Mouse (Mus musculus) limb, embryonic 10.5 days (tissue): ENCODE results near the gene Scrn3. TPM values are rescaled to one million over a fixed set of nuclear protein-coding genes. Genes with fewer than 3 reads are reported as not detected.

Experiments
- DNase-seq: peaks from one replicate; pipeline ENCODE4 v3.0.0-alpha.2; 2017; ENCODE audit warnings: low spot score
- H3K27ac ChIP-seq: fragments of 300-500 bp; sonication (generic); 2 replicates; pipeline ENCODE4 v1.5.1; 2016; ENCODE audit warnings: mild to moderate bottlenecking
- H3K27me3 ChIP-seq: fragments of 300-500 bp; sonication (generic); 2 replicates; pipeline ENCODE4 v1.6.1; 2016; ENCODE audit warnings: low read depth, mild to moderate bottlenecking; ENCODE audit not compliant: poor library complexity, severe bottlenecking
- H3K36me3 ChIP-seq: fragments of 300-500 bp; sonication (generic); 2 replicates; pipeline ENCODE4 v1.6.1; 2016; ENCODE audit warnings: mild to moderate bottlenecking, moderate library complexity
- H3K4me1 ChIP-seq: fragments of 300-500 bp; sonication (generic); 2 replicates; pipeline ENCODE4 v1.6.1; 2016
- H3K4me3 ChIP-seq: fragments of 300-500 bp; sonication (generic); 2 replicates; pipeline ENCODE4 v1.5.1; 2016; ENCODE audit warnings: mild to moderate bottlenecking, moderate library complexity
- H3K9me3 ChIP-seq: fragments of 300-500 bp; sonication (generic); replicated peaks from 2 replicates; pipeline ENCODE4 v1.6.1; 2016; ENCODE audit warnings: mild to moderate bottlenecking
- WGBS: fragments of 180-500 bp; shearing (Covaris S2); methylation state at CpG from one replicate; pipeline ENCODE4 v1.1.7; 2016; 5-methylcytosine and 5-hydroxymethylcytosine counted together
- polyA plus RNA-seq: library from polyadenylated mRNA; unstranded; fragments of >200 nt; fragmentation: Nextera tagmentation; extraction: Ambion mirVana; gene quantifications from 2 replicates; pipeline ENCODE4 v1.2.1, GENCODE M21; 2016

Gene Scrn3
- polyA plus RNA-seq, 1 experiment from 2014 or later = 16.5 TPM

DNA sequence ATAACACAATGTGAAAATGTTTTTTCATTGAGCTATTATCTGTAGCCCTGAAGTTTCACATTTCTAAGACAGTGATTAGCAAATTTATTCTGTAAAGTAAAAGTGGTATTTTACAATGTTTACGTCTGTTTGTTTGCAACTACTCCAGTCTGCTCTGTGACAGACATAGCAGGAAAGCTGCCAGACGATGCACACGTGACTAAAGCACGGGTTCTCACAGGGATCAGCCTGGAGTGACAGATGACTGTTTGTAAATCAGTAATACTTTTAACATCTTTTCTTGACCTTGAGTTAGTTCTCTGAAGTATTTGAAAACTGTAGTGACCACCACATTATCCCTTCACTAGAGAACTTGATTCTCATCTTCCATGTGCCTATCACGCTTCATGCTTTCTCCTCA, 7.9 kb upstream of the Scrn3 start:
- no peak for DNase-seq
- Histone ChIP-seq H3K27me3 (no peaks in the 10 kb centered on the region), H3K36me3 (peaks cover 74% of the 10 kb centered on the region), H3K4me1 (no peaks in the 10 kb centered on the region), H3K4me3 (no peak overlapping the region), H3K27ac (no peak overlapping the region), H3K9me3 (no peaks in the 10 kb centered on the region)
- 93% methylated on average over 5 of the region's 5 CpGs for WGBS

DNA sequence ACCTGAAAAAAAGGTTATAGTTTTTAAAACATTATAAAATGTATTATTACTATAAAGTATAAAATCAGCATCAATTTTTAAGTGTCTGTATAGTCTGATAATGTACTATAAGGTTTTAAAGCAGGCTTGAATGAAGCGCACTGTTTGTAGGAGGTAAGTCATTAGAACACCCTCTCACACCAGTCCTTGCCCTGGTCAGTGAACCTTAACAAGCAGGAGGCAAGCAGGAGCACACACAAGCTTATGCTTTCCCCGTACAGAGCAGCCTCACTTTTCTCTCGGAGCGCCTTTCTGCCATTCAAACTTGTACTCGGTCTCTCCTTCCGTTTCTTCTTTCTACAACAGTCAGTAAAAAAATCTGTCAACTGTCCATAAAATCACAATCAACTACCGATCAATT, 6.4 kb upstream of the Scrn3 start:
- no peaks in the 10 kb centered on the region for H3K4me1 ChIP-seq
- no peaks in the 10 kb centered on the region for H3K9me3 ChIP-seq
- no peak overlapping the region for H3K4me3 ChIP-seq
- WGBS = 94% methylated on average over 7 of the region's 7 CpGs
- no peaks in the 10 kb centered on the region for H3K27me3 ChIP-seq
- no peak overlapping the region for H3K27ac ChIP-seq
- H3K36me3 ChIP-seq = peaks cover 76% of the 10 kb centered on the region
- no peak for DNase-seq

DNA sequence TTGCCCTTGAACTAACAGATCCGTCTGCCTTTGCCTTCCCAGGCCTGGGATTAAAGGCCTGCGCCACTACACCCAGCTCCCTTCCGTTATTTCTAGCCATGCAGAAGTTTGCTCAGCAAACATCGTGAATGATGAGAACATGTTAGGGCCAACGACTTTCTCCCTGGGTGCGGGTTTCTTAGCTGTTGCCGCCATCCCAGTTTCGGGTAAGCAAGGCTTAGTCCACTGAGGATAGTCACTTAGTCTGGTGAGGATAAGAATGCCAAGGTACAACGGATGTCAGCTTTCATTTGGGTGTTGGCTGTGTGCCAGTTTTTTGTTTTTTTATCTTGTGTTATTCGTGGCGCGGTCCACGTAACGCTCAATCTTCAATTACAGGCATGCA, 708 bp downstream of the Scrn3 start:
- 51% methylated on average over 14 of the region's 14 CpGs for WGBS
- Histone ChIP-seq H3K4me1 (peaks cover 8% of the 10 kb centered on the region), H3K27ac (peak overlapping the region; percentile 74; the same call in 1 of the 2 replicates), H3K27me3 (no peaks in the 10 kb centered on the region), H3K36me3 (peaks cover 26% of the 10 kb centered on the region), H3K4me3 (peak overlapping the region; percentile 76), H3K9me3 (no peaks in the 10 kb centered on the region)
- DNase-seq = peak; percentile 43

DNA sequence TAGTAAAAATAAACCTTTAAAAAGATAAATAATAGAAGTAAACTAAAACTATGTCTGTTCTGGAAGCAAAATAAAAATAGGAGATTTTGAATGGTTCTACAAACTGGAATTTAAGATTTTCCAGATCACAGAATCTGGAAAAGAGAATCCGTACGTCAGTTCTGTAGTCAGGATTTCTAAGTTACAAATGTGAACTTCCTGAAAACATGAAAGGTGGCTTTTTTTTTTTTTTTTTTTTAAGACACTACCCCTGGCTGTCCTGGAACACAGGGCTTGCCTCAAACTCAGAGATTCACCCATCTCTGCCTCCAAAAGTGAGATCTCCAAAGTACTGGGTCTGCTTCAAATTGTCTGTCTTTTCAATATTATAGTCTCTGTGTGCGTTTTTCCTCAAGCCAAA, 1.9 kb downstream of the Scrn3 start:
- H3K27me3 ChIP-seq = no peaks in the 10 kb centered on the region
- no peak overlapping the region for H3K4me3 ChIP-seq
- H3K27ac ChIP-seq = no peak overlapping the region
- no peaks in the 10 kb centered on the region for H3K9me3 ChIP-seq
- DNase-seq = no peak
- 91% methylated on average over 3 of the region's 3 CpGs for WGBS
- peaks cover 19% of the 10 kb centered on the region for H3K36me3 ChIP-seq
- H3K4me1 ChIP-seq = peaks cover 8% of the 10 kb centered on the region

DNA sequence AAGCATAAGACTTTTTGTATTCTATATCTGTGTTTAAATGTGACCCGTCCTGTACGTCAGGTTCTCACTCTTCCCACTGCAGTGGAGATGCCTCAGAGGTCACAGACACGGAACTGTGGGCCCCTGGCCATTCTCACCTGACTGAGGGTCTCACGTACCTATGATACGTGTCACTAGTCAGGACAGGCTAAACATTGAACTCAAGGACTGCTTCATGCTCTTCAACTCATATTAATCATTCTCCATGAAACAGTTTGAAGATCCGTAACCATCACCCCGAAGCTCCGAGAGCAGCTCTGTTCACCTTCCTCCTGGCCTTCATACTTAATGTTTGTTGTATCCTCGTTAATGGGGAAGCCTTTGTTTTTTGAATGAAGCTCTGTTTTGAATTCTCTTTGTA, 5.0 kb downstream of the Scrn3 start:
- DNase-seq = no peak
- no peak overlapping the region for H3K27ac ChIP-seq
- no peaks in the 10 kb centered on the region for H3K9me3 ChIP-seq
- peaks cover 9% of the 10 kb centered on the region for H3K36me3 ChIP-seq
- 94% methylated on average over 9 of the region's 9 CpGs for WGBS
- H3K27me3 ChIP-seq = no peaks in the 10 kb centered on the region
- no peak overlapping the region for H3K4me3 ChIP-seq
- H3K4me1 ChIP-seq = peaks cover 5% of the 10 kb centered on the region; the same call in 1 of the 2 replicates

DNA sequence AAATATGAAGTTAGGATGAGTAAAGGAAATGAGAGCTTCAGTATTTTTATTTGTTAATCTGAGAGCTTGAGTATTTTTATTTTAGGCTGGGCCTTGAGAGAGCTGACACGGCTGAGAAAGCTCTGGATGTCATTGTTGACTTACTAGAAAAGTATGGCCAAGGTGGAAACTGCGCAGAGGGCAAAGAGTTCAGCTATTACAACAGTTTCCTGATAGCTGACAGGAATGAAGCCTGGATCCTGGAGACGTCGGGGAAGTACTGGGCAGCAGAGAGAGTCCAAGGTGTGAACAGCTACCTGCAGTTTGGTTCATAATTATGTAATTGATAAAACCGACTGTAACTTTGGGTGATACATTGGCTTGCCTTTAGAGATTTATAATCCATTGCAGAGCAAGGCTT, 6.8 kb downstream of the Scrn3 start:
- H3K36me3 ChIP-seq = peaks cover 9% of the 10 kb centered on the region
- 90% methylated on average over 5 of the region's 5 CpGs for WGBS
- peaks cover 7% of the 10 kb centered on the region; the same call in 1 of the 2 replicates for H3K4me1 ChIP-seq
- no peaks in the 10 kb centered on the region for H3K27me3 ChIP-seq
- no peak for DNase-seq
- no peak overlapping the region for H3K4me3 ChIP-seq
- H3K9me3 ChIP-seq = no peaks in the 10 kb centered on the region
- H3K27ac ChIP-seq = no peak overlapping the region

DNA sequence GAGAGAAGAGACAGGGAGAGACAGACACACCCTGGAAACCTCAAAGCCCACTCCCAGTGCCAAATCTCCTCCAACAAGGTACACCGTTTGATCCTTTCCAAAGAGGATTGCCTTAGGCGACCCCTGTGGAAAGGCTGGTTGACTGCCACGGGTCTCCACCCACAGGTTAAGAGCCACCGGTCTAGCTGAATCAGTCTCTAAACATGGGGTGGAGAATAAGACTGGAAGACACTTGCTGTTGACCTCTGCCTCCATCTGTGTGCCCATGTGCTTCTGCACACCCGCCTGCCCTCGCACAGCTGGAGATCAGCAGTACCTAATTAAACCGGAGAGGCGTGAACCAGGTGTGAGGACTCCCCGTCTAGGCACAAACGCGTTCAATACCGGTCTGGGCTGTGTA, 10.6 kb downstream of the Scrn3 start:
- peaks cover 4% of the 10 kb centered on the region for H3K36me3 ChIP-seq
- DNase-seq = no peak
- WGBS = 74% methylated on average over 12 of the region's 12 CpGs

DNA sequence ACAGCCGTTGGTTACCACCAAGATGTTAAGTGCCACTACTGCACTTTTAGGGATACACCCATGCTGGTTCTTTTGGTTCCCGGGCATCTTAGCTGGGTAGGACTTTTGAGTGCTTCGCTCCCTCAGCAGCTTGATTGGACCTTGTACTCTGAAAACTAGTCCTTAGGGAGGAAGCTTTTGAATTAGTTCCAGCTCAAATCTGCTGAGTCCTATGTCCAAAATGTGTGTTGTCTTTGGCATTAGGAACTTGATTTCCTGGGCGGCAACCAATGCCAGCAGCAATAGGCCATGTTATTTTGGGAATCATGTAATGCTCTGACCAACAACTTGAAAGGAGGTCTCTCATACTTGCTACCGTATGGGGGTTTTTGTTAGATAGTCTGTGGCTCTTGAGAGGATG, 13.5 kb downstream of the Scrn3 start:
- Histone ChIP-seq H3K36me3 (no peaks in the 10 kb centered on the region), H3K4me1 (peaks cover 7% of the 10 kb centered on the region; the same call in 1 of the 2 replicates), H3K4me3 (no peak overlapping the region), H3K9me3 (no peaks in the 10 kb centered on the region), H3K27me3 (no peaks in the 10 kb centered on the region), H3K27ac (no peak overlapping the region)
- WGBS = 87% methylated on average over 5 of the region's 5 CpGs
- no peak for DNase-seq

More for the DNA sequence above, 10.6 kb downstream of the Scrn3 start:
- Histone ChIP-seq H3K9me3 (no peaks in the 10 kb centered on the region), H3K4me3 (no peak overlapping the region), H3K4me1 (peaks cover 7% of the 10 kb centered on the region; the same call in 1 of the 2 replicates), H3K27ac (no peak overlapping the region), H3K27me3 (no peaks in the 10 kb centered on the region)

DNA sequence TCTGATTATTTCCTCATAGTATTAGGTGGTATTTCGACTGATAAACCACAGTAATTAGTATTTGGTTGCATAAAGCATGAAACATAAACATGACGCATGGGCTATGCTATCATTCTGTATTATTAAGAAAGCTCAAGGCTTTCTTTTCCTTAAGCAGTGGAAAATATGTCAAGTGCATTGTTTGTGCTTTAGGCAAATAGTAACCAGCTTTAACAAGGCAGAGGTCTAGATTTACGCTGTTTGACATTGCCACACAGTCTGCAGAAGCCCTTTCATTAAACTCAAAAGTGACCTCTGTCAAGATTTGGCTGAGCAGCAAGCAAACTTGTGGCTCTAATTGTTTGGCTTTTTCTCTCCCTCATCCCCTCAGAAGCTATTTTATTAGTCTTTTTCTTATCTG, 23.5 kb downstream of the Scrn3 start:
- Histone ChIP-seq H3K27me3 (no peaks in the 10 kb centered on the region), H3K27ac (no peak overlapping the region), H3K36me3 (no peaks in the 10 kb centered on the region), H3K4me1 (no peaks in the 10 kb centered on the region), H3K9me3 (no peaks in the 10 kb centered on the region), H3K4me3 (no peak overlapping the region)
- 91% methylated on average over 3 of the region's 3 CpGs for WGBS
- DNase-seq = no peak

DNA sequence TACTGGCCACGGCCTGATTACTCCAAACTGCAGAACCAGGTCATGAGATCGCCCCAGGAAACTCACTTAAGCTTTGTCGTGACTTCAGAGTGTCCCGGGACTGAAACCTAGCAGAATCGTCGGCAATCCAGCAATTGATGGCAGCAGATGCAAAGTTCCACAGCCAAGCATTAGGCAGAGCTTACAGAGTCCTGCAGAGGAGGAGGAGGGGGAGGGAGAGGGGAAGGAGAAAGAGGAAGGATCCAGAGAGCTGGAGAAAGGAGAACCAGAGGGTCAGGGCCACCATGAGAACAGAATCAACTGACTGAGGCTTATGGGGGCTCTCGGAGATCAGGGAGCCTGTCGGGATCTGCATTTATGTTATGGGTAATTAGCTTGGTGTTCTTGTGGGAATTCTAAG, 26.0 kb downstream of the Scrn3 start:
- DNase-seq = no peak
- no peak overlapping the region for H3K27ac ChIP-seq
- no peaks in the 10 kb centered on the region for H3K36me3 ChIP-seq
- H3K4me1 ChIP-seq = no peaks in the 10 kb centered on the region
- H3K4me3 ChIP-seq = no peak overlapping the region
- no peaks in the 10 kb centered on the region for H3K9me3 ChIP-seq
- H3K27me3 ChIP-seq = no peaks in the 10 kb centered on the region
- 70% methylated on average over 8 of the region's 8 CpGs for WGBS

DNA sequence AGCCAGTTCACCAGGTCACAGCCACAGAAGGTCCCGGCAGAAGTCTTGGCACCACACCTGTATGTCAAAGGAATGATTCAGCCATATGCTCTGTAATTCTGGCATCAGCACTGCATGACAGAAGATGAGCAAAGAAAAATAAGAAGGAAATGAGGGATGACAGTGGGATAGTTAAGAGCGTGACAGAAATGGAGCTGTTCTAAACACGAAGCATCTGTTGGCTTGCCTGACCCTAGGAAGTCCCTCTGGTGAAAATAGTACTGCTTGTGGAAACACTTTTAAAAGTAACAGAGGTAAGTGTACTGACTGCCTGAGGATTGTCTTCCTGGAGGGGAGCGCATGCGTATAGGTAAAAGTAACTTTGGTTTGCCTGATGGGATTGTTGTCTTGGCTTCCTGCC, 31.3 kb downstream of the Scrn3 start:
- no peak for DNase-seq
- no peaks in the 10 kb centered on the region for H3K27me3 ChIP-seq
- peaks cover 32% of the 10 kb centered on the region for H3K4me1 ChIP-seq
- WGBS = 93% methylated on average over 5 of the region's 5 CpGs
- H3K36me3 ChIP-seq = no peaks in the 10 kb centered on the region
- H3K27ac ChIP-seq = no peak overlapping the region
- H3K9me3 ChIP-seq = no peaks in the 10 kb centered on the region
- H3K4me3 ChIP-seq = no peak overlapping the region

DNA sequence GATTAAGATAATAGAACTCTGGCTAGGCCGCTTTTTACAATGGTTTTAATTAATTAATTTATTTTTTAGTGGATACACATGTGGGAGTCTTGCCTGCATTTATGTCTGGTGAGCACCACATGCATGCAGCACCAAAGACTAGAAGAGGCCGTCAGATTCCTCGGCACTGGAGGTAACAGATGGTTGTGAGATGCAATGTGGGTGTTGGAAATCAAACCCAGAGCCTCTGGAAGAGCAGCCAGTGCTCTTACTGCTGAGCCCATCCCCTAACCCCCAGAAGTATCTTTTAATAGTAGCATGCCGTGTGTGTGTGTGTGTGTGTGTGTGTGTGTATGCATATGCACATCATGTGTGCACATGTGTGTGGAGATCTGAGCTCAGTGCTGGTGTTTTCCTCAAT, 32.8 kb downstream of the Scrn3 start:
- no peaks in the 10 kb centered on the region for H3K27me3 ChIP-seq
- H3K27ac ChIP-seq = no peak overlapping the region; the same call in 1 of the 2 replicates
- H3K4me3 ChIP-seq = no peak overlapping the region
- no peaks in the 10 kb centered on the region for H3K36me3 ChIP-seq
- peaks cover 37% of the 10 kb centered on the region for H3K4me1 ChIP-seq
- 67% methylated on average over 4 of the region's 4 CpGs for WGBS
- DNase-seq = no peak
- H3K9me3 ChIP-seq = no peaks in the 10 kb centered on the region

DNA sequence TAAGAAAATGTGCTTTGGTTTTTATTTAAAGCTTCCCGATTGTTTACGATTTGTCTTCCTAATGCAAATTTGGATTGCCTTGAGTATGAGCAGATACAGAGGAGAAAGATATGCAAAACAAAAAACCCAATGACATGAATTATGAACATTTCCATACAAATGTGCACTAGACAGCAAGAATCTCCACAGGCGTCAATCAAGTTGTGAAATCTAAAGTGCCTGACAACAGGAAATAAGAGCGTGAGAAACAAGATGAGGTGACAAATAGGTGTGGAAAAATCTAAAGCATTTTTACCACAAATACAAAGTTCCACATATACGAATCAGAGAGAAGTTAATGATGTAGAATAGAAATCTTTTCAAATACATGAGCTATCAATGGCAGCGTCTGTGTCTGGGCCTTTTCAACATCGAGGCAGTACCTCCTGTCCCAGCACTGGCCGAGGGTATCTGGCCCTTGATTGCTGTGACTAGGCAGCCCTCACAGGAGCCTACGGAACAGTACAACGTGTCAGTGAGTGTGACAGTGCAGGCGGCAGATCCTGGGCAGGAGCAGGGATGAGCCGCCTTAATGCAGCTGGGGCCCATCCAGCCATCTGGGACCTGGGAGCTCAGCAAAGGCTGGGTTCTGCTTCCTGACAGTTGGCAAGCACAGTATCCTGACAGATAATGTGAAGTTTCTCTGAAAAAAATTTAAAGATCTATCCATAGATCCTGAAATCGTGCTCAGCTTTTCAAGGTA, 34.1 kb downstream of the Scrn3 start:
- no peak for DNase-seq
- Histone ChIP-seq H3K36me3 (no peaks in the 10 kb centered on the region), H3K27ac (no peak overlapping the region; the same call in 1 of the 2 replicates), H3K9me3 (no peaks in the 10 kb centered on the region), H3K4me1 (peaks cover 39% of the 10 kb centered on the region), H3K27me3 (no peaks in the 10 kb centered on the region), H3K4me3 (no peak overlapping the region)
- WGBS = 58% methylated on average over 13 of the region's 13 CpGs

DNA sequence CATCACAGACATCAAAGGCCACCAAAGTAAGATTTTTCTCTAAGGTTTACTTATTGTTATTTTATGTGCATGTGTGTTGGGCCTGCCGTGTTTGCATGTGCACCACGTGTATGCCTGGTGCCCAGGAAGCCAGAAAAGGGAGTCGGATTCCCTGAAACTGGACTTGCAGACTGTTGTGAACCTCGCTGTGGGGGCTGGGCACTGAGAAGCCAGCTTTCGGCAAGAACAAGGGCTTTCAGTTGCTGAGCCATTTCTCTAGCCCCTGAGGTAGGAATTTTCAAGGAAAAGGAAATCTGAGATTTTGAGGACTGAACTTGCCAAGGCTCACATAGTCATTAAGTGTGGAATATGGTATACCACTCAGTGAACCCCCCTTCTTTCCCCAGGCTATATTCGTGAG, 34.7 kb downstream of the Scrn3 start:
- Histone ChIP-seq H3K4me3 (no peak overlapping the region), H3K36me3 (no peaks in the 10 kb centered on the region), H3K4me1 (peaks cover 44% of the 10 kb centered on the region), H3K27ac (no peak overlapping the region), H3K27me3 (no peaks in the 10 kb centered on the region), H3K9me3 (no peaks in the 10 kb centered on the region)
- WGBS = 60% methylated on average over 6 of the region's 6 CpGs
- DNase-seq = peak; percentile 43
